In genomic region chr11:73169231-73169630, GRCm38 (mm10) we compare ENCODE assay signal across 8 mouse cellular contexts. TPM values are rescaled to one million over a fixed set of nuclear protein-coding genes. Genes with fewer than 3 reads are reported as not detected.
DNase-seq lines count a peak whose midpoint lies in the region; ATAC-seq and TF ChIP-seq lines count a peak whose summit lies in the region.

No protein-coding gene starts in this region.

- no peak overlapping the region for H3K4me3 ChIP-seq in heart, postnatal 0 days (ENCODE audit: low read depth, low read length)
- H3K4me3 ChIP-seq in heart, embryonic 12.5 days = no peak overlapping the region
- no peak overlapping the region for H3K4me3 ChIP-seq in embryonic facial prominence, embryonic 10.5 days
- no peak overlapping the region for H3K4me3 ChIP-seq in limb, embryonic 11.5 days (ENCODE audit: low read depth, low read length)
- H3K4me3 ChIP-seq in thymus, adult 2 months (ENCODE audit: control insufficient read depth, insufficient read depth, low read length) = no peak overlapping the region

- H3K27me3 ChIP-seq in heart, postnatal 0 days (ENCODE audit: control insufficient read depth, insufficient read depth, low read length) = no peaks in the 10 kb centered on the region
- no peaks in the 10 kb centered on the region for H3K27me3 ChIP-seq in heart, embryonic 12.5 days (replicated peaks)
- H3K27me3 ChIP-seq in embryonic facial prominence, embryonic 10.5 days (replicated peaks; ENCODE audit: low read depth, poor library complexity, severe bottlenecking) = no peaks in the 10 kb centered on the region
- H3K27me3 ChIP-seq in limb, embryonic 11.5 days (ENCODE audit: control insufficient read depth, insufficient read depth, low read length) = no peaks in the 10 kb centered on the region
- no peaks in the 10 kb centered on the region for H3K27me3 ChIP-seq in thymus, adult 2 months (ENCODE audit: control insufficient read depth, insufficient read depth, low read length)

- no peak for DNase-seq in heart, postnatal 0 days (ENCODE audit: low spot score)
- DNase-seq in MEL-GATA-1-ER (ENCODE audit: extremely low read depth, low read depth) = peak; percentile 43
- peak; percentile 62 for DNase-seq in embryonic facial prominence, embryonic 10.5 days (ENCODE audit: low spot score)
- DNase-seq in limb, embryonic 11.5 days (ENCODE audit: low spot score) = peak; percentile 68
- DNase-seq in thymus, adult 2 months = peak; percentile 71

- 43% methylated on average over 4 of the region's 4 CpGs for WGBS in heart, postnatal 0 days
- 41% methylated on average over 4 of the region's 4 CpGs for WGBS in heart, embryonic 12.5 days
- WGBS in embryonic facial prominence, embryonic 10.5 days = 49% methylated on average over 4 of the region's 4 CpGs
- WGBS in limb, embryonic 11.5 days = 45% methylated on average over 4 of the region's 4 CpGs
- WGBS in thymus, adult 2 months = 58% methylated on average over 4 of the region's 4 CpGs

- H3K9ac ChIP-seq in heart, postnatal 0 days (replicated peaks; ENCODE audit: low read depth, low read length) = no peak overlapping the region
- H3K9ac ChIP-seq in heart, embryonic 12.5 days = no peak overlapping the region
- no peak overlapping the region for H3K9ac ChIP-seq in limb, embryonic 11.5 days (ENCODE audit: low read length)

- H3K27ac ChIP-seq in heart, postnatal 0 days (ENCODE audit: low read depth) = no peak overlapping the region
- H3K27ac ChIP-seq in heart, embryonic 12.5 days (ENCODE audit: poor library complexity, severe bottlenecking) = no peak overlapping the region
- H3K27ac ChIP-seq in embryonic facial prominence, embryonic 10.5 days (replicated peaks) = no peak overlapping the region
- H3K27ac ChIP-seq in limb, embryonic 11.5 days (replicated peaks; ENCODE audit: low read depth, low read length) = no peak overlapping the region
- H3K27ac ChIP-seq in thymus, adult 2 months (ENCODE audit: control insufficient read depth, insufficient read depth, low read length) = no peak overlapping the region

- TF ChIP-seq CTCF in heart, postnatal 0 days (IDR thresholded peaks at IDR 0.05; ENCODE audit: low read depth) = peak; percentile 71
- TF ChIP-seq CTCF in thymus, adult 2 months (IDR thresholded peaks at IDR 0.05; ENCODE audit: borderline replicate concordance, control insufficient read depth, extremely low read depth, insufficient read depth, low read length, poor library complexity) = peak; percentile 58; the same call in 1 of the 2 replicates

- no peak for ATAC-seq in heart, postnatal 0 days (ENCODE audit: insufficient read depth, low read depth)
- no peak; the same call in 1 of the 2 replicates for ATAC-seq in heart, embryonic 12.5 days (ENCODE audit: insufficient number of reproducible peaks, low FRiP score)
- ATAC-seq in inflammation-experienced regulatory T-cells, adult 6 months = peak; percentile 63
- ATAC-seq in limb, embryonic 11.5 days (ENCODE audit: insufficient number of reproducible peaks, low FRiP score, low TSS enrichment, low read depth) = no peak
- peak; percentile 72 for ATAC-seq in monocyte, adult 5-6 weeks (replicated peaks; ENCODE audit: insufficient number of reproducible peaks, low FRiP score, low TSS enrichment, poor library complexity, severe bottlenecking)

- no peak for TF ChIP-seq EP300 in heart, postnatal 0 days (IDR thresholded peaks at IDR 0.05; ENCODE audit: low read depth)

- peaks cover 10% of the 10 kb centered on the region; the same call in 1 of the 2 replicates for H3K4me1 ChIP-seq in heart, postnatal 0 days (ENCODE audit: control insufficient read depth, insufficient read depth)
- H3K4me1 ChIP-seq in heart, embryonic 12.5 days (replicated peaks) = peaks cover 19% of the 10 kb centered on the region
- H3K4me1 ChIP-seq in embryonic facial prominence, embryonic 10.5 days = no peaks in the 10 kb centered on the region
- no peaks in the 10 kb centered on the region for H3K4me1 ChIP-seq in limb, embryonic 11.5 days (ENCODE audit: control insufficient read depth, insufficient read depth, low read length)
- H3K4me1 ChIP-seq in thymus, adult 2 months (replicated peaks; ENCODE audit: control insufficient read depth, insufficient read depth, low read length) = peaks cover 6% of the 10 kb centered on the region; the same call in 1 of the 2 replicates

- TF ChIP-seq POLR2A in thymus, adult 2 months (IDR thresholded peaks at IDR 0.05; ENCODE audit: control insufficient read depth, extremely low read depth, insufficient read depth, low read length, poor library complexity) = no peak

- no peak overlapping the region for H3K4me2 ChIP-seq in heart, postnatal 0 days (ENCODE audit: low read depth, low read length)
- no peak overlapping the region for H3K4me2 ChIP-seq in heart, embryonic 12.5 days
- H3K4me2 ChIP-seq in limb, embryonic 11.5 days (ENCODE audit: low read depth, severe bottlenecking) = no peak overlapping the region

- no peaks in the 10 kb centered on the region for H3K9me3 ChIP-seq in heart, postnatal 0 days (replicated peaks; ENCODE audit: control insufficient read depth, low read length)
- H3K9me3 ChIP-seq in heart, embryonic 12.5 days (replicated peaks) = no peaks in the 10 kb centered on the region
- H3K9me3 ChIP-seq in embryonic facial prominence, embryonic 10.5 days = no peaks in the 10 kb centered on the region
- H3K9me3 ChIP-seq in limb, embryonic 11.5 days (ENCODE audit: control insufficient read depth, low read length) = no peaks in the 10 kb centered on the region

- 0 out of 2 replicates have a peak, but pooled peaks cover 3% of the 10 kb centered on the region for H3K36me3 ChIP-seq in heart, postnatal 0 days (replicated peaks; ENCODE audit: control insufficient read depth, insufficient read depth, low read length)
- peaks cover 9% of the 10 kb centered on the region for H3K36me3 ChIP-seq in heart, embryonic 12.5 days
- H3K36me3 ChIP-seq in embryonic facial prominence, embryonic 10.5 days (replicated peaks) = peaks cover 46% of the 10 kb centered on the region
- no peaks in the 10 kb centered on the region; the same call in 1 of the 2 replicates for H3K36me3 ChIP-seq in limb, embryonic 11.5 days (ENCODE audit: control insufficient read depth, insufficient read depth, low read length)
- no peaks in the 10 kb centered on the region for H3K36me3 ChIP-seq in thymus, adult 2 months (ENCODE audit: control insufficient read depth, insufficient read depth, low read length)

RNA-seq across cellular contexts. Expression of gene Emc6, which starts 7.6 kb away (rescaled TPM):
- 122 and 178 TPM in 2 replicates for total RNA-seq in heart, postnatal 0 days (2014; rRNA removed; ENCODE audit: low replicate concordance)
- 123 and 132 TPM in 2 replicates for polyA plus RNA-seq in heart, postnatal 0 days (2015; fragmentation: Nextera tagmentation; extraction: Ambion mirVana)
- polyA plus RNA-seq in heart, embryonic 12.5 days (2016; fragmentation: Nextera tagmentation; extraction: Ambion mirVana) = 97.4 and 101 TPM in 2 replicates
- polyA plus RNA-seq in embryonic facial prominence, embryonic 10.5 days (2016; fragmentation: Nextera tagmentation; extraction: Ambion mirVana) = 122 and 123 TPM in 2 replicates
- 10 to 100 TPM; 43.7 to 57.0 (median 49.4) TPM for polyA plus RNA-seq in inflammation-experienced regulatory T-cells, adult 6 months (2017; shearing (Covaris generic))
- 95.2 and 111 TPM in 2 replicates for polyA plus RNA-seq in limb, embryonic 11.5 days (2014; fragmentation: Nextera tagmentation; extraction: Ambion mirVana)
- 28.3 to 33.4 TPM (median 32.5 TPM) in 3 replicates for total RNA-seq in monocyte, adult 5-6 weeks (2017)
- polyA plus RNA-seq in thymus, adult 2 months (2012; rRNA removed) = 58.6 and 64.9 TPM in 2 replicates

RNA-seq across cellular contexts. Expression of gene Tax1bp3, which starts 7.7 kb away (rescaled TPM):
- 103 and 144 TPM in 2 replicates for total RNA-seq in heart, postnatal 0 days (2014; rRNA removed; ENCODE audit: low replicate concordance)
- polyA plus RNA-seq in heart, postnatal 0 days (2015; fragmentation: Nextera tagmentation; extraction: Ambion mirVana) = 217 and 224 TPM in 2 replicates
- polyA plus RNA-seq in heart, embryonic 12.5 days (2016; fragmentation: Nextera tagmentation; extraction: Ambion mirVana) = 239 and 249 TPM in 2 replicates
- 189 and 206 TPM in 2 replicates for polyA plus RNA-seq in embryonic facial prominence, embryonic 10.5 days (2016; fragmentation: Nextera tagmentation; extraction: Ambion mirVana)
- polyA plus RNA-seq in inflammation-experienced regulatory T-cells, adult 6 months (2017; shearing (Covaris generic)) = 10 to 100 TPM; 20.9 to 43.7 (median 25.2) TPM
- polyA plus RNA-seq in limb, embryonic 11.5 days (2014; fragmentation: Nextera tagmentation; extraction: Ambion mirVana) = 220 and 222 TPM in 2 replicates
- total RNA-seq in monocyte, adult 5-6 weeks (2017) = 14.2 to 15.7 TPM (median 14.6 TPM) in 3 replicates
- polyA plus RNA-seq in thymus, adult 2 months (2012; rRNA removed) = 63.1 and 72.0 TPM in 2 replicates

RNA-seq across cellular contexts. Expression of gene P2rx5, which starts 9.0 kb away (rescaled TPM):
- 2.0 and 4.3 TPM in 2 replicates for total RNA-seq in heart, postnatal 0 days (2014; rRNA removed; ENCODE audit: low replicate concordance)
- 1.6 and 1.7 TPM in 2 replicates for polyA plus RNA-seq in heart, postnatal 0 days (2015; fragmentation: Nextera tagmentation; extraction: Ambion mirVana)
- polyA plus RNA-seq in heart, embryonic 12.5 days (2016; fragmentation: Nextera tagmentation; extraction: Ambion mirVana) = 1.8 and 2.2 TPM in 2 replicates
- polyA plus RNA-seq in embryonic facial prominence, embryonic 10.5 days (2016; fragmentation: Nextera tagmentation; extraction: Ambion mirVana) = 0.10 and 0.18 TPM in 2 replicates
- under 1 TPM in 2 of 3 experiments, not detected in 1; 0.23 to 0.24 TPM for polyA plus RNA-seq in inflammation-experienced regulatory T-cells, adult 6 months (2017; shearing (Covaris generic))
- 0.08 TPM in 1 of 2 replicates, not detected in the other for polyA plus RNA-seq in limb, embryonic 11.5 days (2014; fragmentation: Nextera tagmentation; extraction: Ambion mirVana)
- 0.32 TPM in 1 of 3 replicates, not detected in the others for total RNA-seq in monocyte, adult 5-6 weeks (2017)
- polyA plus RNA-seq in thymus, adult 2 months (2012; rRNA removed) = 1.9 and 2.0 TPM in 2 replicates

RNA-seq across cellular contexts. Expression of gene Ctns, which starts 29.6 kb away (rescaled TPM):
- total RNA-seq in heart, postnatal 0 days (2014; rRNA removed; ENCODE audit: low replicate concordance) = 17.0 and 17.3 TPM in 2 replicates
- polyA plus RNA-seq in heart, postnatal 0 days (2015; fragmentation: Nextera tagmentation; extraction: Ambion mirVana) = 10.3 and 10.7 TPM in 2 replicates
- 13.9 and 15.9 TPM in 2 replicates for polyA plus RNA-seq in heart, embryonic 12.5 days (2016; fragmentation: Nextera tagmentation; extraction: Ambion mirVana)
- 17.4 and 18.4 TPM in 2 replicates for polyA plus RNA-seq in embryonic facial prominence, embryonic 10.5 days (2016; fragmentation: Nextera tagmentation; extraction: Ambion mirVana)
- polyA plus RNA-seq in inflammation-experienced regulatory T-cells, adult 6 months (2017; shearing (Covaris generic)) = 10 to 100 TPM in 2 of 3 experiments, 1 to 10 TPM in 1; 7.4 to 11.4 (median 11.3) TPM
- 23.6 and 25.5 TPM in 2 replicates for polyA plus RNA-seq in limb, embryonic 11.5 days (2014; fragmentation: Nextera tagmentation; extraction: Ambion mirVana)
- total RNA-seq in monocyte, adult 5-6 weeks (2017) = 15.6 to 19.4 TPM (median 18.2 TPM) in 3 replicates
- polyA plus RNA-seq in thymus, adult 2 months (2012; rRNA removed) = 20.1 and 20.6 TPM in 2 replicates

RNA-seq across cellular contexts. Expression of gene Shpk, which starts 30.0 kb away (rescaled TPM):
- 0.08 and 1.9 TPM in 2 replicates for total RNA-seq in heart, postnatal 0 days (2014; rRNA removed; ENCODE audit: low replicate concordance)
- 0.77 and 0.95 TPM in 2 replicates for polyA plus RNA-seq in heart, postnatal 0 days (2015; fragmentation: Nextera tagmentation; extraction: Ambion mirVana)
- polyA plus RNA-seq in heart, embryonic 12.5 days (2016; fragmentation: Nextera tagmentation; extraction: Ambion mirVana) = 0.36 and 0.54 TPM in 2 replicates
- polyA plus RNA-seq in embryonic facial prominence, embryonic 10.5 days (2016; fragmentation: Nextera tagmentation; extraction: Ambion mirVana) = 0.49 and 0.86 TPM in 2 replicates
- 1 to 10 TPM; 1.7 to 3.3 (median 2.7) TPM for polyA plus RNA-seq in inflammation-experienced regulatory T-cells, adult 6 months (2017; shearing (Covaris generic))
- 0.74 and 1.0 TPM in 2 replicates for polyA plus RNA-seq in limb, embryonic 11.5 days (2014; fragmentation: Nextera tagmentation; extraction: Ambion mirVana)
- 0.64 to 3.0 TPM (median 1.2 TPM) in 3 replicates for total RNA-seq in monocyte, adult 5-6 weeks (2017)
- polyA plus RNA-seq in thymus, adult 2 months (2012; rRNA removed) = 3.7 and 4.0 TPM in 2 replicates

Comparison
In these comparisons a context has a peak if more than half of its experiments do, and no peak if none do; other contexts are left out.
1. ATAC-seq: peak in inflammation-experienced regulatory T-cells, adult 6 months (single experiment) and monocyte, adult 5-6 weeks (single experiment); none in heart, postnatal 0 days (single experiment), heart, embryonic 12.5 days (single experiment) and limb, embryonic 11.5 days (single experiment).